Mouse (Mus musculus) Patski (cell line): Measurements from ENCODE around the gene Tas1r3. TPM values are rescaled to one million over a fixed set of nuclear protein-coding genes. Genes with fewer than 3 reads are reported as not detected.

Experiments
- ATAC-seq: fragments of 100-300 bp; one replicate; pipeline ENCODE4 v1.8.0; 2021
- CTCF ChIA-PET: fragments of 350-600 bp; sonication (Branson Sonifier 250); formaldehyde crosslinking; loops from one replicate; lab custom pipeline; 2022; ENCODE audit warnings: inconsistent platforms; lab: Charles Lee
- POLR2A ChIA-PET: fragments of 350-600 bp; sonication (Branson Sonifier 250); formaldehyde crosslinking; loops from one replicate; lab custom pipeline; 2022; ENCODE audit warnings: antibody characterized with exemption, inconsistent platforms; lab: Charles Lee
- DNase-seq: peaks from one replicate; pipeline ENCODE4 v3.0.0-alpha.2; 2011; ENCODE audit warnings: low read depth, low spot score
- H3K27me3 ChIP-seq: fragments of 371-371 bp; one replicate; pipeline ENCODE4 v1.5.1; 2021
- CTCF ChIP-seq: fragments of 100-300 bp; IDR thresholded peaks from one replicate; pipeline ENCODE4 v1.5.1; 2021
- in situ Hi-C: fragments of 300-500 bp; cut with MboI; formaldehyde crosslinking; loops from 3 replicates; pipeline ENCODE4 v1.11.1; 2018; ENCODE audit warnings: low pct_unique_long_range_greater_than_20kb, mixed read lengths
- polyA plus RNA-seq: library from polyadenylated mRNA; unstranded; gene quantifications from one replicate; pipeline ENCODE4 v1.2.3, GENCODE M21; 2021

Tas1r3 gene
- polyA plus RNA-seq, 1 experiment from 2014 or later, result 1.2 TPM

DNA sequence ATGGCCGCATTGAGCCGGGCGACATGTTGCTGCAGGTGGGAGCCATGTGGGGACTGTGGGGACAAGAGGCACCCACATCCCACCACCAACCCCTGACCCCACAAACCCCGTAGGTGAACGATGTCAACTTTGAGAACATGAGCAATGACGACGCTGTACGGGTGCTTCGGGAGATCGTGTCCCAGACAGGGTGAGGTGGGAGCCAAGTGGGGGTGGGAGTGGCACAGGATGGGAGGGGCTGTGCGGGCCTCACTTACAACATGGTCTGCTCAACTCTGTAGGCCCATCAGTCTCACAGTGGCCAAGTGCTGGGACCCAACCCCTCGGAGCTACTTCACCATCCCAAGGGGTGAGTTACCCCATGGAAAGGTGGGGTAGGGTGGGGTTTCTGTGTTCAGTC is 8.2 kb downstream of the Tas1r3 start:
- ATAC-seq, result no peak
- in situ Hi-C loops, result no loop called here
- POLR2A ChIA-PET, result interaction anchor here (0.9 kb wide), 1 partner anchor 21 kb away, joined by 3 read pairs; no protein-coding TSS in a partner anchor
- TF ChIP-seq CTCF, result no peak
- DNase-seq, result no peak
- H3K27me3 ChIP-seq, result no peaks in the 10 kb centered on the region
- CTCF ChIA-PET, result no interaction called here

DNA sequence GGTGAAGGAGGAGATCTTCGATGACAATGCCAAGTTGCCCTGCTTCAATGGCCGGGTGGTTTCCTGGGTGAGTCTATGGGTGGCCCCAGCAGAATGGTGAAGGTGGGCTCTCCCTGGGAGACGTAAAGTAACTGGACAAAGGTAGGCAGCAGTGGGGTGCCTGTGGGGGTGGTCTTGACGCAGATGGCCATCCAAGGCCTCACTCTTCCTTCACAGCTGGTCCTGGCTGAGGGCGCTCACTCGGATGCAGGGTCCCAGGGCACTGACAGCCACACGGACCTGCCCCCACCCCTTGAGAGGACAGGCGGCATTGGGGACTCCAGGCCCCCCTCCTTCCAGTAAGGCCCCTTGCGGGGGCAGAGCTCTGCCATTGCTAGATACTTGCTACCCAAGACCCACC is 9.7 kb downstream of the Tas1r3 start:
- POLR2A ChIA-PET, result interaction anchor here (1.5 to 1.7 kb wide), 2 partner anchors 10 to 13 kb away, joined by 6 to 7 read pairs; partner anchors contain the start of gene Tas1r3
- no peaks in the 10 kb centered on the region for H3K27me3 ChIP-seq
- TF ChIP-seq CTCF, result no peak
- DNase-seq (no peak), ATAC-seq (no peak)
- CTCF ChIA-PET, result interaction anchor here (1.8 kb wide), 1 partner anchor 10 kb away, joined by 5 read pairs; the partner anchor contains the start of gene Tas1r3
- in situ Hi-C loops, result no loop called here

DNA sequence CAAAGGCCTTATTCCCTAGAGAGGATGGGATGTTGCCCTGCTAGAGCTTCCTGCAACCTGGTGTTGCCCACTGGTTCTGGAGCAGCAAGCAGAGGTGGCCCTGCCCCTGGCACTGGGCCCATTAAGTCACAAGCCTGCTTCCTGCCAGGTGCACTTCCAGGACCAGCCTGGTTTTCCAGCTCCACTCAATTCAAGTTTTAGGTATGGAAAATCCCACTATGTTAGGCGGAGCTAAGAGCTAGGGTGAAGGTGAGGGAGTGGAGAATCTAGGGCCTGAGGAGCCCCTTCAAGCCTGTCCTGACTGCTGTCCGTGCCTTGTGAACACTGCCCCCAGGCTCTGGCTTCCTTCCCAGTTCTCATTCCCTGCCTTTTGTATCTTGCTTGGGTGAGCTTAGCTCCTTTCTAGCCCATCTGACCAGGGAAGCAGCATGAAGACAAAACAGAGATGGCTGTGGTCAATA is 11.2 kb downstream of the Tas1r3 start:
- DNase-seq (no peak), ATAC-seq (no peak)
- H3K27me3 ChIP-seq, result no peaks in the 10 kb centered on the region
- POLR2A ChIA-PET, result interaction anchor here (1.5 to 1.7 kb wide), 2 partner anchors 12 to 14 kb away, joined by 6 to 7 read pairs; partner anchors contain the start of gene Tas1r3
- in situ Hi-C loops, result no loop called here
- CTCF ChIA-PET, result interaction anchor here (1.0 to 1.8 kb wide), 3 partner anchors 12 to 20 kb away, joined by 3 to 5 read pairs (median 3); partner anchors contain the start of gene Tas1r3
- TF ChIP-seq CTCF, result no peak

DNA sequence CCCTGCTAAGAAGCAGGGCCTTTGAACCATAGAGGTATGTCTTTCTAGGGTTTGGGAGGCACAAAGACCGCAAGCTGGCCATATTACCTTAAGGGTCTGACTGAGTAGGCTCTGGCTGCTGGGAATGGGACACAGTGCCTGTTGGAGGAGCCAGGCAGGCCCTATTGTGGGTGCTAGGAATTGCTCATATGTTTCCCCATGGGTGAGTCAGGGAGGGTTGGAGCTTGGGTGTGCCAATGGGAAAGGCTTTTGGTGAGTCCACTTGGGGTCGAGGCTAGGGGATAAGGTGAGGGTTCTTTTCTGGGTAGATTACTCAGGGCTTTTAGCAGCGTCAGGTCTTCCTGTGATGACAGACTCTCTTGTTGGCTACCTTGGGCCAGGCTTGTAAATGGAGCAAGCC is 11.8 kb downstream of the Tas1r3 start:
- DNase-seq (no peak), ATAC-seq (no peak)
- POLR2A ChIA-PET, result interaction anchor here (0.6 kb wide), 1 partner anchor 90 kb away, joined by 3 read pairs; the partner anchor contains the start of gene Atad3a
- H3K27me3 ChIP-seq, result no peaks in the 10 kb centered on the region
- in situ Hi-C loops, result no loop called here
- CTCF ChIA-PET, result interaction anchor here (1.0 to 3.9 kb wide), 3 partner anchors 12 to 20 kb away, joined by 3 to 22 read pairs (median 5); partner anchors contain the start of gene Tas1r3
- no peak for TF ChIP-seq CTCF

DNA sequence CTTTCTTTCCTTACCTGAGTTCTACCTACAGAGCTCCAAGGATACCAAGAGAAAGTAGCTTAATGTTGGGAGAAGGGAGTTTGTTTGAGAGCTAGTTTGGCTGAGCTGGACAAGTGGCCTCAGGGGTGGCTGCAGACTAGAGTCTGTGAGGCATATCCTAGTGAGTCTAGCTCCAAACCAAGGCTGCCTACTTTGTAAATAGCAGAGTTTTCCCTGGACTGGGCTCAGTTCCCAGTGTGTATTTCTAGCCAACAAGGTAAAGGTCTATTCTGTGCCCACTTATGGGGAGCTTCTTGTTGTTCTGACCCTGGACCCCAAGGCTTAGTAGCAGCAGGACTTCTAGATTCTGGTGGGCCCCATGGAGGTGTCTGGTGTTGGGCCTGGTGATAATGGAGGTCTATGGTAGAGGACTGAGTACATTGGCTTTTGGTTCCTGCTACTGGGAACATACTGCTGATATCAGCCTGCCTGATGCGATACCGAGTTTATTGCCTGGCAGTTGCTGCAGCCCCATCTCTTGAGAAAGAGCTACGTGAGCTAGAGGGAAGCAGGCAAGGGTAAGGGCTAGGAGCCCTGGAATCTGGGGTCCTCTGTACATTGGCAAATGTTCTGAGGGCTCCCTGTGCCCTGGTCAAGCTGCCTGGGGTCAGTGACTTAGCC is 13.2 kb downstream of the Tas1r3 start:
- DNase-seq (no peak), ATAC-seq (no peak)
- H3K27me3 ChIP-seq, result no peaks in the 10 kb centered on the region
- ChIA-PET POLR2A (interaction anchor here (0.6 to 1.4 kb wide), 2 partner anchors 16 to 46 kb away, joined by 3 to 6 read pairs; no protein-coding TSS in a partner anchor), CTCF (interaction anchor here (3.9 kb wide), 1 partner anchor 16 kb away, joined by 22 read pairs; no protein-coding TSS in a partner anchor)
- in situ Hi-C loops, result no loop called here
- no peak for TF ChIP-seq CTCF

DNA sequence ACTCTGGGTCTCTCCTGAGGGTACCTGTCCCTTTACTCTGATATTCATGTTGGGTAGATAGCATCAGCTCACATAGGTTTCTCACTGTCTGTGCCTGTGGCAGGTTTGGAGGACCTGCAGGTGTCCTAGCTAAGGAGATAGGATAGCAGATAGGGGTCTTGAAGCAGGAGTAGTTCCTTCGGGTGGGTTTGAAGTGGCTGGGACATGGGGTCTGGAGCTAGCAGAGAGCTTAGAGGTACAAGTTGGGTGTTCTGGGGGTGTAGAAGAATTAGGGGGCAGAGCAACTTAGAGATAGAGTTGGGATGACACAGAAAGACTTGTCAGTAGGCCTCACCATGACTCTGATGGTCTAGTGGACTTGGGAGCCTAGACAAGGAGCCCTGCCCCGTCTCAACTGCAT is 13.8 kb downstream of the Tas1r3 start:
- DNase-seq (no peak), ATAC-seq (no peak)
- H3K27me3 ChIP-seq, result no peaks in the 10 kb centered on the region
- in situ Hi-C loops, result no loop called here
- ChIA-PET POLR2A (interaction anchor here (0.6 to 1.4 kb wide), 4 partner anchors 8 to 46 kb away, joined by 3 to 6 read pairs (median 4); partner anchors contain the start of gene Mxra8), CTCF (interaction anchor here (3.9 kb wide), 1 partner anchor 15 kb away, joined by 22 read pairs; no protein-coding TSS in a partner anchor)
- TF ChIP-seq CTCF, result no peak

DNA sequence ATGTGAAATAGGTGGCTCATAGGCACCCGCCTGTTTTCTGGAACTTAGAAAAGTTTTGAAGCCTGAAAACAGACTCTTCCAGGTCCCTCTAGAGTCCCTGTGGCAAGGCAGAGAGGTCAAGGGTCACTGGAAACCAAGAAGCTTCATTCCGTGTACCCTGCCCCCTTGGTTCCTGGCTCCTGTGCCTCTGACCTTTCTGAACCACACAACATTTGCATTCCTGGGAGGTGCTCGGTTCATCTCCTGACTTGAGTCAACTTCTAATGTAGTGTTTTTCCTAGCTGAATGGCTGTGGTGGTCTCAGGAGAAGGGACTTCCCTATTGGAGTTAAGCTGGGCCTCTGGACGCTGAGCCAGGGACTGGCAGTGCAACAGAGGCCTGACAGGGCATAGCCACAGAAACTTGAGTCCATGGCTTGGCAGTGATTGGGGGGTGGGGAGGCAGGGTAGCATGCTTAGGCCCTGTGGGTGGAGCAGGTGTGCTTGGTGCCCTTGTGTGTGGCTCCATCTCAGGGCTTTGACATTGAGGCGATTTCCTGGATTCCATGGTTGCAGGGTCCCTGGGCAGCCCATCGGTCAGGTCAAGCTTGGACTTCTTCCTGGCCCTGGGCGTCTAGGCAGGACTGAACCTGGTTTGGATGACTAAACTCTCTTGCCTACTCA is 14.6 kb downstream of the Tas1r3 start:
- in situ Hi-C loops, result no loop called here
- no peak for DNase-seq
- ChIA-PET CTCF (interaction anchor here (0.8 to 3.9 kb wide), 2 partner anchors 9 to 15 kb away, joined by 3 to 22 read pairs; no protein-coding TSS in a partner anchor), POLR2A (interaction anchor here (1.0 to 1.4 kb wide), 4 partner anchors 9 to 15 kb away, joined by 3 to 6 read pairs (median 4); partner anchors contain the start of gene Mxra8)
- TF ChIP-seq CTCF, result no peak
- ATAC-seq, result no peak
- no peaks in the 10 kb centered on the region for H3K27me3 ChIP-seq

DNA sequence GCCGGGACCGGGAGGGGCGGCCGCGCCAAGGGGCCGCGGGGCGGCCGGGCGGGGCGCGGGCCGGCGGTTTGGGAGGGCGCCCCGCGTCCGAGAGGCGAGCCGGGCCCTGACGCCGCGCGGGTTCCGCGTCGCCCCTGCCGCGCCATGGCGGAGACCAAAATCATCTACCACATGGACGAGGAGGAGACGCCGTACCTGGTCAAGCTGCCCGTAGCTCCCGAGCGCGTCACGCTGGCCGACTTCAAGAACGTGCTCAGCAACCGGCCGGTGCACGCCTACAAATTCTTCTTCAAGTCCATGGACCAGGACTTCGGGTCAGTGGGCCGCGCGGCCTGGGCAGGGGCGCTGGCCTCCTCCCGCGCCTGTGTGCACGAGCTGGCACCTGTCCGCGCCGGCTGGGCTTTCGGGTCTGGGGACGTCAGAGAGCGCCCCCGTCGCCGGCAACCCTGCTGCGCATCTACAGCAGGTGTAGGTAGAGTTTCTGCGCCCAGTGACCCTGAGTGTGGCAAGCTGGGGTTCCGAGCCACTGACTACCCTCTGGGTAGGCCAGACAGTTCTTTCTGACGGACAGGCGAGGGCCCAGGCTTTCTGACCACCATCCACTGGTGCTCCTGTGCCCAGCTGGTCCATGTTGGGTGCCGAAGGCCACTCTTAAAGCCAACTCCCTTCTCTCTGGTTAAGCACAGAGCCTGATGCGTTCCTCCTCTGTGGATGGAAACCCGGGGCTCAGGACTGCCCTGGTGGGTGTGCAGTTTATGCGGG is 15.4 kb downstream of the Tas1r3 start:
- TF ChIP-seq CTCF, result no peak
- in situ Hi-C loops, result no loop called here
- DNase-seq (no peak), ATAC-seq (peak; percentile 15)
- CTCF ChIA-PET, result interaction anchor here (0.8 to 3.9 kb wide), 3 partner anchors 10 to 14 kb away, joined by 3 to 22 read pairs (median 6); no protein-coding TSS in a partner anchor
- no peaks in the 10 kb centered on the region for H3K27me3 ChIP-seq
- POLR2A ChIA-PET, result interaction anchor here (0.9 to 1.0 kb wide), 2 partner anchors 12 to 14 kb away, joined by 3 read pairs; no protein-coding TSS in a partner anchor

DNA sequence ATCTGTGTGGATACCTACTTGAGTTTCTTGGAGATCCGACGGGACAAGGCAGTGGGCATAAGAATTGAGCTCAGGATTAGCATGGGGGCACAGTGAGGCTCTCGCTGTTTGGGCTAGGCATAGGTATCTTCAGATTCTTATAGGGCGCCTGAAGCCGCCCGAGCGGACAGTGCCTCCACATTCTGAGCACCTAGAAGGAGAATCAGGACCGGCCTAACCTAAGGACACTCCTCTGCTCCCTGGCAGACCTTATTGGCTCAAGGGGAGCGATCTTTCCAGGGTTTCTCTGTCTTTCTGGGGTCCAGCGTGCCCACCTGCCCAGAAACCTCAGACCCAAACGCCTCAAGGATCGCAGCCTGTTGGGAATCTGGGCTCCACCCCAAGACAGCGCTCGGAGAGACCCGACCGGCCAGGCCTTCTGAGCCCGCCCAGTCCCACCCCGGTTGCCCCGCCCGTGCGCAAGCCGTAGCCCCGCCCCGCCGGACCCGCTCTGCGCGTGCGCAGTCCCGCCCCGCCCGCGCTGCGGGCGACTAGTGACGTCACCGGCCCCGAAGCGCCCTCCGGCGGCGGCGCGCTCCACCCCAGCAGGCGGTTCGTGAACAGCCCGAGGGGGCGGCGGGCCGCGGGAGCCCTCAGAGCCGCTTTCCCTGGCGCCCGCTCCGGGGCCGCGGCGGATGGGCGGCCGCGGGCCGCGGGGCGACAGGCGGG is 16.1 kb downstream of the Tas1r3 start, which contains the start of gene Dvl1:
Dvl1 (plus strand) TSS at position 532 of the 708 bp plus-strand sequence.
- ChIA-PET CTCF (interaction anchor here (1.0 to 1.3 kb wide), 2 partner anchors 13 to 15 kb away, joined by 3 to 6 read pairs; no protein-coding TSS in a partner anchor), POLR2A (interaction anchor here (0.9 kb wide), 1 partner anchor 15 kb away, joined by 3 read pairs; no protein-coding TSS in a partner anchor)
- no peak for TF ChIP-seq CTCF
- DNase-seq (no peak), ATAC-seq (peak; percentile 78)
- in situ Hi-C loops, result no loop called here
- H3K27me3 ChIP-seq, result no peaks in the 10 kb centered on the region
